Mouse (Mus musculus) MEL (cell line): ENCODE data around the gene Spo11. TPM values are rescaled to one million over a fixed set of nuclear protein-coding genes. Genes with fewer than 3 reads are reported as not detected.

Source experiments
- DNase-seq: peaks from one replicate; pipeline ENCODE4 v3.0.0; 2011; ENCODE audit warnings: low read depth, low spot score
- H3K27ac ChIP-seq: 2 replicates; pipeline ENCODE4 v1.5.1; 2012; ENCODE audit warnings: low read depth, mild to moderate bottlenecking, control low read depth, low read length, moderate library complexity; ENCODE audit not compliant: control insufficient read depth
- H3K27me3 ChIP-seq, 2 experiments: fragments of 150-350 bp in 1 of 2; sonication (generic) in 1 of 2; 2 replicates each; pipeline ENCODE4 v1.6.1; 2012; ENCODE audit warnings: low read length in 2 of 2, mild to moderate bottlenecking in 2 of 2, improper control_type of control experiment in 1 of 2, moderate library complexity in 1 of 2; ENCODE audit not compliant: insufficient read depth in 2 of 2, control insufficient read depth in 1 of 2
- H3K36me3 ChIP-seq, 2 experiments: 2 replicates each; pipeline ENCODE4 v1.6.1; 2012 to 2014; ENCODE audit warnings: low read length in 2 of 2, improper control_type of control experiment in 1 of 2, inconsistent platforms in 1 of 2, mild to moderate bottlenecking in 1 of 2; ENCODE audit not compliant: insufficient read depth in 2 of 2, control insufficient read depth in 1 of 2
- H3K4me1 ChIP-seq, 2 experiments: fragments of 150-350 bp in 1 of 2; sonication (generic) in 1 of 2; 2 replicates each; pipeline ENCODE4 v1.6.1; 2012; ENCODE audit warnings: low read length in 2 of 2, improper control_type of control experiment in 1 of 2, mild to moderate bottlenecking in 1 of 2; ENCODE audit not compliant: insufficient read depth in 2 of 2, control insufficient read depth in 1 of 2
- H3K4me3 ChIP-seq, 2 experiments: fragments of 150-350 bp in 1 of 2; sonication (generic) in 1 of 2; 2 replicates each; pipeline ENCODE4 v1.5.1; 2012; ENCODE audit warnings: low read depth in 2 of 2, low read length in 2 of 2, mild to moderate bottlenecking in 2 of 2, moderate library complexity in 2 of 2, control low read depth in 1 of 2, improper control_type of control experiment in 1 of 2; ENCODE audit not compliant: control insufficient read depth in 1 of 2, insufficient read depth in 1 of 2
- H3K79me2 ChIP-seq: 2 replicates; pipeline ENCODE4 v1.6.1; 2012; ENCODE audit warnings: mild to moderate bottlenecking, low read length, moderate library complexity; ENCODE audit not compliant: control insufficient read depth, poor library complexity, insufficient read depth
- H3K9ac ChIP-seq: 2 replicates; pipeline ENCODE4 v1.6.1; 2012; ENCODE audit warnings: low read depth, mild to moderate bottlenecking, control low read depth, low read length, moderate library complexity; ENCODE audit not compliant: control insufficient read depth, poor library complexity, severe bottlenecking
- H3K9me3 ChIP-seq: fragments of 150-350 bp; sonication (generic); replicated peaks from 2 replicates; pipeline ENCODE4 v1.6.1; 2012; ENCODE audit warnings: mild to moderate bottlenecking, low read length, improper control_type of control experiment, moderate library complexity; ENCODE audit not compliant: insufficient read depth
- BHLHE40 ChIP-seq: IDR thresholded peaks from 2 replicates; pipeline ENCODE4 v1.6.1; 2012; ENCODE audit warnings: low read depth, mild to moderate bottlenecking, inconsistent platforms, low read length, improper control_type of control experiment, borderline replicate concordance
- CTCF ChIP-seq, 3 experiments: IDR thresholded peaks in 2 of 3; conservative IDR thresholded peaks in 1 of 3; 2 replicates each; pipeline ENCODE4 v1.5.1; 2011 to 2012; ENCODE audit warnings: low read length in 3 of 3, low read depth in 2 of 3, mild to moderate bottlenecking in 2 of 3, improper control_type of control experiment in 1 of 3, inconsistent platforms in 1 of 3, mixed read lengths in 1 of 3, moderate library complexity in 1 of 3; ENCODE audit not compliant: control insufficient read depth in 1 of 3, insufficient read depth in 1 of 3, poor library complexity in 1 of 3, severe bottlenecking in 1 of 3
- E2F4 ChIP-seq: IDR thresholded peaks from 2 replicates; pipeline ENCODE4 v1.6.1; 2011; ENCODE audit warnings: low read depth, low read length, improper control_type of control experiment, borderline replicate concordance
- ETS1 ChIP-seq: IDR thresholded peaks from 2 replicates; pipeline ENCODE4 v1.6.1; 2012; ENCODE audit warnings: low read depth, mild to moderate bottlenecking, inconsistent platforms, low read length, improper control_type of control experiment, moderate library complexity
- HCFC1 ChIP-seq: IDR thresholded peaks from 2 replicates; pipeline ENCODE4 v1.6.1; 2012; ENCODE audit warnings: low read depth, mild to moderate bottlenecking, inconsistent platforms, low read length, improper control_type of control experiment, moderate library complexity
- KAT2A ChIP-seq: conservative IDR thresholded peaks from 2 replicates; pipeline ENCODE4 v1.6.1; 2012; ENCODE audit warnings: low read depth, low read length, improper control_type of control experiment, inconsistent platforms
- MAFK ChIP-seq: IDR thresholded peaks from 2 replicates; pipeline ENCODE4 v1.6.1; 2011; ENCODE audit warnings: low read depth, mild to moderate bottlenecking, low read length, improper control_type of control experiment, borderline replicate concordance
- MAX ChIP-seq: IDR thresholded peaks from 2 replicates; pipeline ENCODE4 v1.6.1; 2011; ENCODE audit warnings: low read length, improper control_type of control experiment
- MEF2A ChIP-seq: IDR thresholded peaks from 2 replicates; pipeline ENCODE4 v1.6.1; 2014; ENCODE audit warnings: low read depth, mild to moderate bottlenecking, inconsistent platforms, low read length, improper control_type of control experiment; ENCODE audit not compliant: poor library complexity, insufficient replicate concordance, severe bottlenecking; ENCODE audit errors: extremely low read depth
- MYC ChIP-seq: IDR thresholded peaks from 2 replicates; pipeline ENCODE4 v1.6.1; 2011; ENCODE audit warnings: low read depth, mild to moderate bottlenecking, low read length, improper control_type of control experiment, moderate library complexity
- NELFE ChIP-seq: IDR thresholded peaks from 2 replicates; pipeline ENCODE4 v1.6.1; 2011; ENCODE audit warnings: low read depth, low read length, improper control_type of control experiment
- POLR2A ChIP-seq, 2 experiments: IDR thresholded peaks; 2 replicates each; pipeline ENCODE4 v1.6.1; 2011 to 2012; ENCODE audit warnings: low read length in 2 of 2, mild to moderate bottlenecking in 2 of 2, control low read depth in 1 of 2, improper control_type of control experiment in 1 of 2, low read depth in 1 of 2, moderate library complexity in 1 of 2; ENCODE audit not compliant: control insufficient read depth in 1 of 2, insufficient read depth in 1 of 2, poor library complexity in 1 of 2
- RAD21 ChIP-seq: IDR thresholded peaks from 2 replicates; pipeline ENCODE4 v1.6.1; 2011; ENCODE audit warnings: mild to moderate bottlenecking, low read depth, low read length, improper control_type of control experiment
- RCOR1 ChIP-seq: IDR thresholded peaks from 2 replicates; pipeline ENCODE4 v1.6.1; 2012; ENCODE audit warnings: low read depth, mild to moderate bottlenecking, inconsistent platforms, low read length, improper control_type of control experiment
- SIN3A ChIP-seq: IDR thresholded peaks from 2 replicates; pipeline ENCODE4 v1.6.1; 2012; ENCODE audit warnings: low read length, improper control_type of control experiment, inconsistent platforms
- TAL1 ChIP-seq: IDR thresholded peaks from 2 replicates; pipeline ENCODE4 v1.6.1; 2012; ENCODE audit warnings: mild to moderate bottlenecking, inconsistent platforms, low read length, moderate library complexity, mixed read lengths
- TCF12 ChIP-seq: IDR thresholded peaks from 2 replicates; pipeline ENCODE4 v1.6.1; 2014; ENCODE audit warnings: low read depth, mild to moderate bottlenecking, inconsistent platforms, low read length, improper control_type of control experiment, moderate library complexity
- USF2 ChIP-seq, 2 experiments: IDR thresholded peaks; 2 replicates each; pipeline ENCODE4 v1.6.1; 2011 to 2012; ENCODE audit warnings: improper control_type of control experiment in 2 of 2, low read length in 2 of 2, borderline replicate concordance in 1 of 2, inconsistent platforms in 1 of 2, low read depth in 1 of 2, mild to moderate bottlenecking in 1 of 2; ENCODE audit not compliant: insufficient read depth in 1 of 2
- ZC3H11A ChIP-seq: IDR thresholded peaks from 2 replicates; pipeline ENCODE4 v1.6.1; 2012; ENCODE audit warnings: low read depth, mild to moderate bottlenecking, inconsistent platforms, low read length, improper control_type of control experiment
- ZKSCAN1 ChIP-seq: IDR thresholded peaks from 2 replicates; pipeline ENCODE4 v1.6.1; 2012; ENCODE audit warnings: low read depth, mild to moderate bottlenecking, inconsistent platforms, low read length, improper control_type of control experiment, moderate library complexity
- ZNF384 ChIP-seq: IDR thresholded peaks from 2 replicates; pipeline ENCODE4 v1.6.1; 2012; ENCODE audit warnings: low read depth, mild to moderate bottlenecking, inconsistent platforms, low read length, improper control_type of control experiment
- polyA plus RNA-seq, 2 experiments: library from polyadenylated mRNA; stranded (reverse) in 1 of 2; unstranded in 1 of 2; fragments of >175 nt in 1 of 2; fragments of >200 nt in 1 of 2; gene quantifications; 2 replicates each; pipeline versions ENCODE4 v1.2.1 to v1.2.4; 2012; ENCODE audit warnings: low replicate concordance in 2 of 2, low read depth in 1 of 2; ENCODE audit not compliant: insufficient read length in 2 of 2, insufficient read depth in 1 of 2, missing spikeins in 1 of 2
- total RNA-seq: library from RNA; depleted of rRNA; stranded (reverse); fragments of 300-350 nt; gene quantifications from 2 replicates; pipeline ENCODE4 v1.2.3, GENCODE M21; 2012

Gene Spo11
- total and polyA plus RNA-seq, 3 experiments = not detected

GRCm38 (mm10) chr2:173000285-173000652, 22.8 kb downstream of the Spo11 start (continued):
- TF ChIP-seq POLR2A (IDR thresholded peaks at IDR 0.05; ENCODE audit: control insufficient read depth in 1 of 2, insufficient read depth in 1 of 2, low read depth in 1 of 2, low read length in 2 of 2, poor library complexity in 1 of 2) (no peak), BHLHE40 (0 out of 2 replicates have a peak, but pooled peaks have one; percentile 8), MAFK (no peak), MAX (peak; percentile 83), ZKSCAN1 (no peak), NELFE (no peak), TCF12 (no peak), KAT2A (no peak), HCFC1 (no peak), RAD21 (no peak), RCOR1 (no peak), MYC (no peak), TAL1 (no peak), ZNF384 (no peak), USF2 (IDR thresholded peaks at IDR 0.05; ENCODE audit: borderline replicate concordance in 1 of 2, insufficient read depth in 1 of 2, low read depth in 1 of 2, low read length in 2 of 2) (no peak)

GRCm38 (mm10) chr2:173000921-173001320, 23.4 kb downstream of the Spo11 start:
- Histone ChIP-seq H3K4me3 (peak overlapping the region; percentile 42 to 99), H3K9ac (peak overlapping the region; percentile 84), H3K79me2 (peaks cover 27% of the 10 kb centered on the region), H3K9me3 (no peaks in the 10 kb centered on the region), H3K27me3 (no peaks in the 10 kb centered on the region), H3K36me3 (peaks cover 2% of the 10 kb centered on the region in 2 experiments; a peak in 3 of 4 replicates), H3K27ac (no peak overlapping the region), H3K4me1 (peaks cover 0 to 8% of the 10 kb centered on the region in 2 experiments; a peak in 2 of 4 replicates)
- peak; percentile 53 for DNase-seq
- TF ChIP-seq SIN3A (no peak), MEF2A (no peak), CTCF (IDR thresholded peaks at IDR 0.05 in 2 of 3, conservative IDR thresholded peaks at IDR 0.05 in 1 of 3; ENCODE audit: control insufficient read depth in 1 of 3, insufficient read depth in 1 of 3, low read depth in 2 of 3, low read length in 3 of 3, poor library complexity in 1 of 3, severe bottlenecking in 1 of 3) (no peak), E2F4 (no peak), ETS1 (no peak), ZC3H11A (no peak)
